Mouse (Mus musculus): ENCODE data around the gene Hibch. TPM values are rescaled to one million over a fixed set of nuclear protein-coding genes. Genes with fewer than 3 reads are reported as not detected.
A peak's percentile ranks its signal among the peaks of the same experiment; 100 is the strongest.

Gene Hibch
- polyA plus RNA-seq, 1 experiment from 2014 or later: 21.3 TPM

DNA sequence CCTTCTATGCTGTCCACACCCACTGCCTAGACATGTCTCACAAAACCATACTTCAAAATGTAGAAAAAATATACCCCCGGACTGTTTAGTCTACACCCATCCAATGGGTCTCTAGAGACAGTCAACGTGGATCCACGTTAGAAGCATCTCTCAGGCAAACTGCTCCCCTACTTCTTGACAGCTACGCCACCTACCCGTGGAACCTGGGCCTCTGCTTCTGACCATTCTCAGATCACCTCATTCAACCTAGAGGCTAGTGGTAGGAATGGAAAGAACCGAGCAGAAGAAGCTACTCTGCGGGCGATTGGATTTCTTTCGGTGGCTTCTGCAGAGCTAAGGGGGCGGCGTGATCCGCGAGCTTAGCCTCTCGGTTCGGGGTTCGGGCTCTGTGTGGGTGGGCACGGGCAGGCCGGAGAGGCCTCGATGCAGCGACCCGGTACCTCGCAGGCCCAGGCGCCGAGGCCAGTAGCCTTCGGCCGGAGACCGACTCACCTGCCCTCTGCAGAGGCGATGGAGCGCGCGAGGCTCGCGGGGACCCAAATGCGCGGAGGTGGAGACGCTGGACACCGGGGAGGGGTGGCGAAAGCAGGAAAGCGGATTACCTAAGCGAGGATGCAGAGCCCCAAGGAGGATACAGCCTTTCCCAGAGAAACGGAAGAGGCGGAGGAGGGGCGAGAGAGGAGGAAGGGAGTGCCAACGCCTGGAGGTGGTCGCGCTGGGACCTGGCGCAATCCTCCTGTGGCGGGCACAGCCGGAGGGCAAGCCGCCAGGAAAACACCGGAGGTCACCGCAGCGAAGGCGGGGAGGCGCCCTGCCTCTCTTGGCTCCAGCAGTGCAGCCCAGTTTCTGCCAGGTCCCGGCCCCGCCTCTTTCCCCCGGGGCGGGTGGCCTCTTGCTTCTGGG, 27.6 kb upstream of the Hibch start, which contains the start of gene Inpp1:
Gene Inpp1 (minus strand): TSS at position 779 of the 903 bp plus-strand sequence.
- H3K27ac ChIP-seq (replicated peaks): peak within 1 kb of the TSS; percentile 78
- peak within 1 kb of the TSS; percentile 74 for H3K4me3 ChIP-seq (ENCODE audit: low read depth, low read length)
- H3K36me3 ChIP-seq (ENCODE audit: control insufficient read depth, insufficient read depth, low read length): no peaks in the 10 kb centered on the region
- ATAC-seq (ENCODE audit: low FRiP score, low TSS enrichment) (peak; percentile 93), DNase-seq (ENCODE audit: low spot score) (peak; percentile 86)
- H3K4me2 ChIP-seq (replicated peaks; ENCODE audit: low read depth): peak within 1 kb of the TSS; percentile 93
- no peaks in the 10 kb centered on the region for H3K9me3 ChIP-seq (ENCODE audit: control insufficient read depth, low read length)
- WGBS: under 1% methylated on average over 57 of the region's 59 CpGs
- no peak for TF ChIP-seq EP300 (optimal IDR thresholded peaks at IDR 0.05)
- TF ChIP-seq CTCF (IDR thresholded peaks at IDR 0.05; ENCODE audit: low read depth): peak; percentile 77
- H3K9ac ChIP-seq (ENCODE audit: low read length): peak within 1 kb of the TSS; percentile 83
- no peaks in the 10 kb centered on the region for H3K27me3 ChIP-seq (ENCODE audit: control insufficient read depth, insufficient read depth, low read length)
- peaks cover 3% of the 10 kb centered on the region; the same call in 1 of the 2 replicates for H3K4me1 ChIP-seq (replicated peaks; ENCODE audit: control insufficient read depth, insufficient read depth)

GRCm38 (mm10) chr1:52817813-52818147, 26.9 kb upstream of the Hibch start:
- H3K9ac ChIP-seq (ENCODE audit: low read length): peak overlapping the region; percentile 83
- H3K4me1 ChIP-seq (replicated peaks; ENCODE audit: control insufficient read depth, insufficient read depth): peaks cover 3% of the 10 kb centered on the region; the same call in 1 of the 2 replicates
- H3K36me3 ChIP-seq (ENCODE audit: control insufficient read depth, insufficient read depth, low read length): no peaks in the 10 kb centered on the region
- peak overlapping the region; percentile 93 for H3K4me2 ChIP-seq (replicated peaks; ENCODE audit: low read depth)
- TF ChIP-seq EP300 (optimal IDR thresholded peaks at IDR 0.05) (no peak), CTCF (IDR thresholded peaks at IDR 0.05; ENCODE audit: low read depth) (no peak)
- ATAC-seq (ENCODE audit: low FRiP score, low TSS enrichment) (0 out of 2 replicates have a peak, but pooled peaks have one; percentile 5), DNase-seq (ENCODE audit: low spot score) (no peak)
- WGBS: 4% methylated on average over 7 of the region's 7 CpGs
- peak overlapping the region; percentile 74 for H3K4me3 ChIP-seq (ENCODE audit: low read depth, low read length)
- H3K27ac ChIP-seq (replicated peaks): peak overlapping the region; percentile 78; the same call in 1 of the 2 replicates
- H3K27me3 ChIP-seq (ENCODE audit: control insufficient read depth, insufficient read depth, low read length): no peaks in the 10 kb centered on the region
- H3K9me3 ChIP-seq (ENCODE audit: control insufficient read depth, low read length): no peaks in the 10 kb centered on the region

DNA sequence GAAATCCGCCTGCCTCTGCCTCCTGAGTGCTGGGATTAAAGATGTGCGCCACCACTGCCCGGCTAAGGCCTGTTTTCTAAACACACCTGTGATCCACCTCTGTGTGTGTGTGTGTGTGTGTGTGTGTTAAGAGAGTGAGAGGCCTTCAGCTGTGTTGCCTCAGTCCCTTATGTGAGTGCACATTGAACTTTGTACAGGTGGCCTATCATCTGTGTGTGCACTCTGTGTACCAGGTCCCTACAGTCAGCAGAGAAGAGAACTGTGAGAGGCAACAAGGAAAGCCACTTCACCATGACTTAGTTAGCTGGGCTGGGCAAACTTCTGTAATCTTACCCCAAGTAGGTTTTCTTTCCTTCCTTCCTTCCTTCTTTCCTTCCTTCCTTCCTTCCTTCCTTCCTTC, 5.6 kb upstream of the Hibch start:
- Histone ChIP-seq H3K27ac (replicated peaks) (no peak overlapping the region), H3K4me1 (replicated peaks; ENCODE audit: control insufficient read depth, insufficient read depth) (no peaks in the 10 kb centered on the region), H3K9ac (ENCODE audit: low read length) (no peak overlapping the region), H3K4me3 (ENCODE audit: low read depth, low read length) (no peak overlapping the region), H3K4me2 (replicated peaks; ENCODE audit: low read depth) (no peak overlapping the region), H3K36me3 (ENCODE audit: control insufficient read depth, insufficient read depth, low read length) (no peaks in the 10 kb centered on the region), H3K27me3 (ENCODE audit: control insufficient read depth, insufficient read depth, low read length) (no peaks in the 10 kb centered on the region), H3K9me3 (ENCODE audit: control insufficient read depth, low read length) (no peaks in the 10 kb centered on the region)
- TF ChIP-seq EP300 (optimal IDR thresholded peaks at IDR 0.05) (no peak), CTCF (IDR thresholded peaks at IDR 0.05; ENCODE audit: low read depth) (no peak)
- no peak for DNase-seq (ENCODE audit: low spot score)
- peak; percentile 71; the same call in 1 of the 2 replicates for ATAC-seq (ENCODE audit: low FRiP score, low TSS enrichment)
- 90% methylated on average over 3 of the region's 3 CpGs for WGBS

DNA sequence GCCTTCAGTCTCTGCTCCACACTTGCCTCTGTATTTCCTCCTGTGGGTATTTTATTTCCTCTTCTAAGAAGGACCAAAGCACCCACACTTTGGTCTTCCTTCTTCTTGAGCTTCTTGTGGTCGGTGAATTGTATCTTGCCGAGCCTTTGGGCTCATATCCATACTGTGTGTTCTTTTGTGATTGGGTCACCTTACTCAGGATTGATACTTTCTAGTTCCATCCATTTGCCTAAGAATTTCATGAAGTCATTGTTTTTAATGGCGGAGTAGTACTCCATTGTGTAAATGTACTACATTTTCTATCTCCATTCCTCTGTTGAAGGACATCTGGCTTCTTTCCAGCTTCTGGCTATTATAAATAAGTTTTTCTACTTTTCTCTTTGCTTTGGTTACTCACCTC, 375 bp upstream of the Hibch start:
- Histone ChIP-seq H3K27me3 (ENCODE audit: control insufficient read depth, insufficient read depth, low read length) (no peaks in the 10 kb centered on the region), H3K4me2 (replicated peaks; ENCODE audit: low read depth) (peak overlapping the region; percentile 14; the same call in 1 of the 2 replicates), H3K4me1 (replicated peaks; ENCODE audit: control insufficient read depth, insufficient read depth) (0 out of 2 replicates have a peak, but pooled peaks cover 3% of the 10 kb centered on the region), H3K27ac (replicated peaks) (peak overlapping the region; percentile 70; the same call in 1 of the 2 replicates), H3K9ac (ENCODE audit: low read length) (no peak overlapping the region), H3K9me3 (ENCODE audit: control insufficient read depth, low read length) (no peaks in the 10 kb centered on the region), H3K36me3 (ENCODE audit: control insufficient read depth, insufficient read depth, low read length) (no peaks in the 10 kb centered on the region), H3K4me3 (ENCODE audit: low read depth, low read length) (peak overlapping the region; percentile 61)
- ATAC-seq (ENCODE audit: low FRiP score, low TSS enrichment) (no peak), DNase-seq (ENCODE audit: low spot score) (no peak)
- 8% methylated on average over 3 of the region's 3 CpGs for WGBS
- TF ChIP-seq CTCF (IDR thresholded peaks at IDR 0.05; ENCODE audit: low read depth) (no peak), EP300 (optimal IDR thresholded peaks at IDR 0.05) (no peak)

DNA sequence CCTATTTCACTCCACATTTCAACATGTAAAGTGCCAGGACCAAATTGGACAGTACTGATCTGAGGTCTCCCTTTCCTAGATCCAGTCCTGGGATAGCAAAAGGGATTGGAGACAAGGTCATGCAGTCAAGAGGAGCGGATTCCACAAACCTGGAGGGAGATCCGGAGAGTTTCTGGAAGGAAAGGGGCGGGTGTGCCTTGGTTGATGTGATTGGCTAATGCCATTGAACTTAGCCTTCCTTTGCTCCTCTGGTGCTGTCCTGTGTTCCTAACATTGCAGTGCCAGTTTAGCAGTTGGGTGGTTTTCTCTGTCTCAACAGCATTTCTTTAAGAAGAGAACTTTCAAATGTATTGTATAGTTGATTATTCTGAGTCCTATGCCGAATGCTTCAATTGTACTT, 1.8 kb downstream of the Hibch start:
- DNase-seq (ENCODE audit: low spot score) (no peak), ATAC-seq (ENCODE audit: low FRiP score, low TSS enrichment) (no peak)
- no peak overlapping the region for H3K4me3 ChIP-seq (ENCODE audit: low read depth, low read length)
- H3K36me3 ChIP-seq (ENCODE audit: control insufficient read depth, insufficient read depth, low read length): no peaks in the 10 kb centered on the region
- no peaks in the 10 kb centered on the region for H3K27me3 ChIP-seq (ENCODE audit: control insufficient read depth, insufficient read depth, low read length)
- TF ChIP-seq EP300 (optimal IDR thresholded peaks at IDR 0.05) (no peak), CTCF (IDR thresholded peaks at IDR 0.05; ENCODE audit: low read depth) (no peak)
- 0 out of 2 replicates have a peak, but pooled peaks cover 3% of the 10 kb centered on the region for H3K4me1 ChIP-seq (replicated peaks; ENCODE audit: control insufficient read depth, insufficient read depth)
- no peak overlapping the region for H3K4me2 ChIP-seq (replicated peaks; ENCODE audit: low read depth)
- no peak overlapping the region for H3K27ac ChIP-seq (replicated peaks)
- H3K9me3 ChIP-seq (ENCODE audit: control insufficient read depth, low read length): no peaks in the 10 kb centered on the region
- 86% methylated on average over 4 of the region's 4 CpGs for WGBS
- no peak overlapping the region for H3K9ac ChIP-seq (ENCODE audit: low read length)

GRCm38 (mm10) chr1:52849422-52849821, 4.7 kb downstream of the Hibch start:
- Histone ChIP-seq H3K4me2 (replicated peaks; ENCODE audit: low read depth) (no peak overlapping the region), H3K9me3 (ENCODE audit: control insufficient read depth, low read length) (no peaks in the 10 kb centered on the region), H3K27me3 (ENCODE audit: control insufficient read depth, insufficient read depth, low read length) (no peaks in the 10 kb centered on the region), H3K27ac (replicated peaks) (no peak overlapping the region), H3K4me1 (replicated peaks; ENCODE audit: control insufficient read depth, insufficient read depth) (0 out of 2 replicates have a peak, but pooled peaks cover 3% of the 10 kb centered on the region), H3K4me3 (ENCODE audit: low read depth, low read length) (no peak overlapping the region), H3K36me3 (ENCODE audit: control insufficient read depth, insufficient read depth, low read length) (no peaks in the 10 kb centered on the region), H3K9ac (ENCODE audit: low read length) (no peak overlapping the region)
- no peak for DNase-seq (ENCODE audit: low spot score)
- 68% methylated on average over 4 of the region's 4 CpGs for WGBS
- ATAC-seq (ENCODE audit: low FRiP score, low TSS enrichment): no peak
- TF ChIP-seq CTCF (IDR thresholded peaks at IDR 0.05; ENCODE audit: low read depth) (no peak), EP300 (optimal IDR thresholded peaks at IDR 0.05) (no peak)

All from stomach, postnatal 0 days (tissue).